Mouse (Mus musculus) adrenal gland, postnatal 14 days (tissue): ENCODE results near the gene Armc7. TPM values are rescaled to one million over a fixed set of nuclear protein-coding genes. Genes with fewer than 3 reads are reported as not detected.
"Not testable (repeated sequence)": the region's sequence is repeated elsewhere in the genome, so short reads cannot be mapped to it uniquely, and the experiment has no call there.

Experiments
- DNase-seq: peaks from one replicate; pipeline ENCODE4 v3.0.0; 2021; ENCODE audit warnings: mixed read lengths
- microRNA-seq, 2 experiments: library from miRNA; unstranded; fragments of <30 nt; microRNA quantifications; one replicate each; pipeline ENCODE4 v1.2.0; 2021
- total RNA-seq: library from RNA; stranded (reverse); gene quantifications from 2 replicates; pipeline ENCODE4 v1.2.3, GENCODE M21; 2021

The Armc7 gene
- total RNA-seq, 1 experiment from 2014 or later = 6.9 TPM

- no peak for DNase-seq
Measured at GRCm38 (mm10) chr11:115522703-115523102, 47.2 kb downstream of the Armc7 start.

DNA sequence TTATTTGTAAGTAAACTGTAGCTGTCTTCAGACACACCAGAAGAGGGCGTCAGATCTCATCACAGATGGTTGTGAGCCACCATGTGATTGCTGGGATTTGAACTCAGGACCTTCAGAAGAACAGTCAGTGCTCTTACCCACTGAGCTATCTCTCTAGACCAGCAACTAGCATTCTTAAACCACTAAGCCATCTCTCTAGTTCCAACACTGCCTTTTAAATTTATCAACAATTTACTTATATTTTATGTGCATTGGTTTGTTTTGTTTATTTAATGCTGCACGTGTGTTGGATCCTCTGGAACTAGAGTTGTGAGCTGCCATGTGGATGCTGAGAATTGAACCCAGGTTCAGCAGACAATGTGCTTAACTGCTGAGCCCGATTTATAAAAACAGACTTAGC lies 51.0 kb downstream of the Armc7 start:
- not testable (repeated sequence) for DNase-seq

DNA sequence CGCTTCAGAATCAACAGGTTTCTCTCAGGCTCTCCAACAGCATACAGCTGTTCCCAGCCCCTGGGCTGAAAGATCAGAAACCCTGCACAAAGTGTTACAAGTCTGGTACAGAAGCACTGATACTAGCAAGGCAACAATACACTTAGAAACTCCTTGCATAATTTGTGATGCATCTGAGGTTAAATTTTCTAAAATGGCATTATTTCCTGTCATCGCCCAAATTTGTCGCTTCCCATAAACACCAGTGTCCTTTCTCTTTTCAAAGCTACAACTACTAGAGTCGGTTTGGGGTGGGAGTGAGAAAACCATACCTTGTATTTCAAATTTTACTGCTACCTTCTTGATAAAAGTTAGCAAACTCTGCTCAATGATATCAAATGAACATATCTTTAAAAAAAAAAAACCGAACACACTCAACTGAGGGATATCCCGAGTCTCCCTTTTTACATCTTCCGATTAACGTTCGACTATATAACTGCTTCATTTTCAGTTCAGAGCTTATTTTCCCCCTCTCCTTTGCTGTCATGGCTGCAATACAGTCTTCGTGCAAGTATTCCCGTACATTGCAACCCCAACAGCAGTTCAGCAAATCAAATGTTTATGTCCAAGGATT lies 59.4 kb downstream of the Armc7 start:
- DNase-seq = no peak

GRCm38 (mm10) chr11:115535401-115536037 lies 60.1 kb downstream of the Armc7 start:
- DNase-seq = peak; percentile 88

DNA sequence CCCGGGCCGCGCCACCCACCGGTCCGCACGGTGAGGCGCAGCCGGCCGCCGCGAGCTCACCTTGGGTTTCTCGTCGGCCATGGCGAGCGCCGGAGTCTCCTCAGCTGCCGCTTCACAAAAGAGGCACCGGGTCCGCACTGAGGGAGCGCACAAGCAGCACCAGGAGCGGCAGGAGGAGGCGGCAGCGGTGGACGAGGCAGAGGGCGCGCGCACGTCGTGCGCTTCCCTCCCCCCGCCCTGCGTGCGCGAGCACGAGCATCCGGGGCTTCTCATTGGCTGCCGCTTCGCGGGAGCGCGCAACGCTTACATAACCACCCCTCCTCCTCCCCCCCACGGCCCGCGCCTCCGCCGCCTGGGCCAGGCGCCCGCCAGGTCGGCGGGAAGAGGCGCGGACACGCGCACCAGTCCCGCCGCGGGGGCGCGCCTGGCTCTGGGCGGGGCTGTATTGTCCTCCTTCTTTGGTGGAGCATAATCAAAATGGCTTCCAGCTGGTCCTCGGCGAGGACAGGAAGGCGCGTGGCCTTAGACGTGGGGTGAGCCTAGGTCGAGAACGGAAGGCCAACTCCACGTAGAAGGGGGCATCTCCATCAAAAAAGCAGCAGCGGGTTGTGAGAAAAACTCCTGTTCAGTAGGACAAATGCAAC lies 60.7 kb downstream of the Armc7 start, which contains the start of gene Sumo2:
Sumo2 (minus strand) TSS at position 239 of the 644 bp plus-strand sequence.
- DNase-seq = peak; percentile 100

DNA sequence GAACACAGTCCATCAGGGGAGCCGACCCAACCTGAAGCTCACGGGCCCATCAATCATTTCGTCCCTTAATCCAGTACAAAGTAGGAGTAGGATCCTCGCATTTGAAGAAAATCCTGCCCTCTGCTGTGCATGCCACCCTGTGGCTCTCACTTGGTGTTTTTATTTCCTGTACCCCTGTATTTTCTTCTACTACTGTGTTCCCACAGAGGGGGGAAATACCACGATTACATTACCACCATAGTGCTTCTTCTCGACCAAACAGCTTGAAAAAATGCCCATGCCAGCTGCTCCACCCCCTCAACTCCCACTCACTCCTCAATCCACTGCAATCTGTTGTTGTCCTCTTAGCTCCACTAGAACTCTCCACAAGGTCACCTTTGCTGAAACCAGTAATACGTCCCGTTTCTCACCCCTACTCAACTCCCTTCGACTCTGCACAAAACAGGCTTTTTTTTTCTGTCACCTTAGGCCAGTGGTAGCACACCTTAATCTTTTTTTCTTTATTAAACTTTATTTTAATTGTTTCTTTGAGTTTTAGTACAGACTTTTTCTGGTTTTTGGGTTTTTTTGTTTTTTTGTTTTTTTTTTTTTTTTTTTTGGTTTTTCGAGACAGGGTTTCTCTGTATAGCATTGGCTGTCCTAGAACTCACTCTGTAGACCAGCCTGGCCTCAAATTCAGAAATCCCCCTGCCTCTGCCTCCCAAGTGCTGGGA lies 61.5 kb downstream of the Armc7 start:
- peak; percentile 23 for DNase-seq

DNA sequence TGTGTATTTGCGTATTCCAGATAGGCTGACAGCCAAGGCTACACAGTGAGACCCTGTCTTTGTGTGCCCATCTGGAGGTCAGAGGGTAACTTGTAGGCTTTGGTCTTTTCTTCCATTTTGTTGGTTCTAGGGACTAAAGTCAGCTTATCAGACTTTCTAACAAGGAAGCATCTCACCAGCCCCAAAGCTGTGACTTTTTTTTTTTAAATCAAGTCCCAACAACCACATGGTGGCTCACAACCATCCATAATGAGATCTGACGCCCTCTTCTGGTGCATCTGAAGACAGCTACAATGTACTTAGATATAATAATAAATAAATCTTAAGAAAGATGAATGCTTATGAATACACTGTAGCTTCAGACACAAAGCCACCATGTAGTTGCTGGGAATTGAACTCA lies 62.6 kb downstream of the Armc7 start:
- no peak for DNase-seq

Small RNA genes within 50 kb of the gene (microRNA-seq; reads per million reads assigned to microRNA genes)
- gene Mir3968 = 0 reads per million in 2 experiments

Other genes starting within 250 kb of the Armc7 start
- gene Grin2c, start 208.4 kb upstream of the Armc7 start, total RNA-seq = 0.90 and 0.96 TPM in 2 replicates
- 592 and 605 TPM in 2 replicates for gene Fdxr, start 198.6 kb upstream of the Armc7 start, total RNA-seq
- 18.4 and 21.2 TPM in 2 replicates for gene Fads6, start 178.0 kb upstream of the Armc7 start, total RNA-seq
- gene Otop2, start 168.5 kb upstream of the Armc7 start, total RNA-seq = not detected in 2 replicates
- 0.33 and 0.38 TPM in 2 replicates for gene Ush1g, start 153.6 kb upstream of the Armc7 start, total RNA-seq
- not detected in 2 replicates for gene Otop3, start 140.9 kb upstream of the Armc7 start, total RNA-seq
- gene Hid1, start 107.9 kb upstream of the Armc7 start, total RNA-seq = 20.3 and 27.4 TPM in 2 replicates
- gene Cdr2l, start 93.8 kb upstream of the Armc7 start, total RNA-seq = 61.5 and 66.2 TPM in 2 replicates
- gene Mrpl58, start 71.9 kb upstream of the Armc7 start, total RNA-seq = 136 and 146 TPM in 2 replicates
- 857 and 919 TPM in 2 replicates for gene Atp5h, start 55.7 kb upstream of the Armc7 start, total RNA-seq
- gene Kctd2, start 55.5 kb upstream of the Armc7 start, total RNA-seq = 39.1 and 45.2 TPM in 2 replicates
- not detected in 2 replicates for gene Trim80, start 35.1 kb upstream of the Armc7 start, total RNA-seq
- gene Slc16a5, start 13.2 kb upstream of the Armc7 start, total RNA-seq = 1.2 and 1.3 TPM in 2 replicates
- gene Nt5c, start 16.2 kb downstream of the Armc7 start, total RNA-seq = 73.8 and 89.8 TPM in 2 replicates
- 99.8 and 101 TPM in 2 replicates for gene Jpt1, start 38.7 kb downstream of the Armc7 start, total RNA-seq
- gene Sumo2, start 60.6 kb downstream of the Armc7 start, total RNA-seq = 262 and 272 TPM in 2 replicates
- gene Nup85, start 88.8 kb downstream of the Armc7 start, total RNA-seq = 40.7 and 52.8 TPM in 2 replicates
- gene Mrps7, start 128.3 kb downstream of the Armc7 start, total RNA-seq = 81.0 and 87.7 TPM in 2 replicates
- gene Gga3, start 128.4 kb downstream of the Armc7 start, total RNA-seq = 19.5 and 23.8 TPM in 2 replicates
- gene Mif4gd, start 137.3 kb downstream of the Armc7 start, total RNA-seq = 98.2 and 112 TPM in 2 replicates
- 181 and 188 TPM in 2 replicates for gene Slc25a19, start 152.6 kb downstream of the Armc7 start, total RNA-seq
- 103 and 108 TPM in 2 replicates for gene Grb2, start 232.9 kb downstream of the Armc7 start, total RNA-seq